Mouse (Mus musculus): ENCODE results near the gene Plcb4.

- TF ChIP-seq CTCF (IDR thresholded peaks at IDR 0.05; ENCODE audit: low read depth): no peak
- no peak for TF ChIP-seq EP300 (optimal IDR thresholded peaks at IDR 0.05)
These were observed 338.1 kb downstream of the Plcb4 start for GRCm38 (mm10) chr2:135996936-135997335.
